Mouse (Mus musculus): ENCODE measurements around the gene Colq. TPM values are rescaled to one million over a fixed set of nuclear protein-coding genes. Genes with fewer than 3 reads are reported as not detected.
A peak's percentile ranks its signal among the peaks of the same experiment; 100 is the strongest.

Gene Colq
- polyA plus RNA-seq, 1 experiment from 2014 or later = 8.5 TPM

DNA sequence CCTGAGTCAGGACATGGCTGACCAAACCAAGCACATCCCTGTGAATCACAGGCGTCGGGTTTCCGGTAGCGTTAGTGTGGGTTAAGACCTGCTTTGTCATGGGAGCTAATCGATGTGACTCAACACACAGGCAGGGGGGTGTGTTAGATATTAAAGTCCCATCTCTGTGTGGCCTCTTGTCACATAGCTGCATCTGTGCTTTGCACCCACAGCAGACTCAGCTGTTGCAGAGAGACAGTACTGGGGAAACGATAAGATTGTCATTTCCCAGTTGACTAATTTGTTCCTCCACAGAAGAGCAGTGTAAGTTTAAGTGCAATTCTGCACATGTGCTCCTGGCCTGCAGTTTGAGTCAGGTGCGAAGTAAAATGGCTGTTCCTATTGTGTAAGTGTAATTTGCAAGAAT lies 94.9 kb downstream of the Colq start:
- WGBS = 45% methylated on average over 7 of the region's 7 CpGs
- Histone ChIP-seq H3K27ac (replicated peaks in 1 of 2; ENCODE audit: control insufficient read depth in 1 of 2, insufficient read depth in 1 of 2, low read depth in 2 of 2, low read length in 2 of 2) (0 out of 4 replicates have a peak overlapping the region, but pooled peaks of 1 of the 2 experiments have one; percentile 78), H3K9ac (ENCODE audit: low read length) (peak overlapping the region; percentile 90), H3K27me3 (ENCODE audit: control insufficient read depth, insufficient read depth, low read length) (no peaks in the 10 kb centered on the region), H3K4me3 (ENCODE audit: control insufficient read depth in 1 of 2, insufficient read depth in 1 of 2, low read depth in 1 of 2, low read length in 2 of 2) (peak overlapping the region in 1 of 2 experiments; percentile 61; a peak in 2 of 4 replicates), H3K36me3 (ENCODE audit: control insufficient read depth, insufficient read depth, low read length) (peaks cover 51% of the 10 kb centered on the region), H3K4me1 (ENCODE audit: control insufficient read depth in 2 of 2, insufficient read depth in 2 of 2, low read length in 2 of 2) (peaks cover 12 to 30% of the 10 kb centered on the region in 2 experiments), H3K9me3 (ENCODE audit: control insufficient read depth, low read length) (no peaks in the 10 kb centered on the region), H3K4me2 (ENCODE audit: low read length) (peak overlapping the region; percentile 86)
- 0 out of 2 replicates have a peak, but pooled peaks have one; percentile 11 for ATAC-seq (ENCODE audit: insufficient number of reproducible peaks, insufficient read depth, low FRiP score, low read depth)

DNA sequence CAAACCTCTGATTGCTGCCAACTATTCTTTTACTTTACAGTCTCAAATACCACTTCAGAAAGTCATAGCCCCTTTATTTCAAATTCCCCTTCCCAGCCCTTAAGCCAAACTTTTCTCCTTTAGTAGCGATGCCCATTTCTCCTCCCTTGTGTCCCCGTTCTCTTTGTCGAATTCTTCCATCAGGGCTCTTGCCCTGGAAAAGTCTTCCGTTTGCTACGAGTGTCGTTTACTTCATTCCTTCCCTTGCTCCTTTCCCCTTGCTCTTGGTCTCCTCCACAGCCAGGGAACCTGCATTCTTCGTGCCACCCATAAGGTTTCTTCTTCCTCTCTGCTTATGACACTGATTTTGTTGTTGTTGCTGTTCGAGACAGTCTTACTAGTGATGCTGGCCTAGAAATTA lies 95.6 kb downstream of the Colq start:
- Histone ChIP-seq H3K9ac (ENCODE audit: low read length) (peak overlapping the region; percentile 90), H3K9me3 (ENCODE audit: control insufficient read depth, low read length) (no peaks in the 10 kb centered on the region), H3K4me3 (ENCODE audit: control insufficient read depth in 1 of 2, insufficient read depth in 1 of 2, low read depth in 1 of 2, low read length in 2 of 2) (peak overlapping the region; percentile 61 to 94), H3K27ac (replicated peaks in 1 of 2; ENCODE audit: control insufficient read depth in 1 of 2, insufficient read depth in 1 of 2, low read depth in 2 of 2, low read length in 2 of 2) (peak overlapping the region; percentile 78 to 87), H3K36me3 (ENCODE audit: control insufficient read depth, insufficient read depth, low read length) (peaks cover 49% of the 10 kb centered on the region), H3K27me3 (ENCODE audit: control insufficient read depth, insufficient read depth, low read length) (no peaks in the 10 kb centered on the region), H3K4me2 (ENCODE audit: low read length) (peak overlapping the region; percentile 86), H3K4me1 (ENCODE audit: control insufficient read depth in 2 of 2, insufficient read depth in 2 of 2, low read length in 2 of 2) (peaks cover 12 to 30% of the 10 kb centered on the region in 2 experiments)
- whole genome bisulfite sequencing = 3% methylated on average over 8 of the region's 8 CpGs
- ATAC-seq (ENCODE audit: insufficient number of reproducible peaks, insufficient read depth, low FRiP score, low read depth) = no peak

DNA sequence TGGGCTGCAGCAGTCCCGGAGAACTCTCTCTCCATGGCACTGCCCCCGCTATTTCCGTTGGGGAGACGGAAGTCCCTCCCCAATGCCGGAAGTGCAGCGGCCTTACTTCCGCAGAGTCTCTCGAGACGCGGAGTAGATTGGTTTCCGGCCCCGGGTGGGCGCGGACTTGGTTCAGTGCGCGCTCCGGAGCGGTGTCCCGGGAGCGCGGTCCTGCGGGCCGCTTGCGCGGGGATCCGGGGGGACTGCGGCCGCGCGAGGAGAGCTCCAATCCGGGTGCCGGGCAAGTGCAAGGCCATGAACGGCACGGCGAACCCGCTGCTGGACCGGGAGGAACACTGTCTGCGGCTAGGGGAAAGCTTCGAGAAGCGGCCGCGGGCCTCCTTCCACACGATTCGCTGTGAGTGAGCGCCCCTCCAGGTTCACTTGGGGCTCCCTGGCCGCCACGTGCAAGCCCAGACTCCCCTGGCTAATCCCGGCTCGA lies 96.1 kb downstream of the Colq start, which contains the start of gene Mettl6:
Mettl6 (minus strand) TSS at position 66 of the 481 bp plus-strand sequence.
- Histone ChIP-seq H3K9me3 (ENCODE audit: control insufficient read depth, low read length) (no peaks in the 10 kb centered on the region), H3K4me2 (ENCODE audit: low read length) (peak within 1 kb of the TSS; percentile 86), H3K27ac (replicated peaks in 1 of 2; ENCODE audit: control insufficient read depth in 1 of 2, insufficient read depth in 1 of 2, low read depth in 2 of 2, low read length in 2 of 2) (peak within 1 kb of the TSS; percentile 78 to 87), H3K9ac (ENCODE audit: low read length) (peak within 1 kb of the TSS; percentile 90), H3K27me3 (ENCODE audit: control insufficient read depth, insufficient read depth, low read length) (no peaks in the 10 kb centered on the region), H3K4me1 (ENCODE audit: control insufficient read depth in 2 of 2, insufficient read depth in 2 of 2, low read length in 2 of 2) (peaks cover 12 to 30% of the 10 kb centered on the region in 2 experiments), H3K36me3 (ENCODE audit: control insufficient read depth, insufficient read depth, low read length) (peaks cover 47% of the 10 kb centered on the region), H3K4me3 (ENCODE audit: control insufficient read depth in 1 of 2, insufficient read depth in 1 of 2, low read depth in 1 of 2, low read length in 2 of 2) (peak within 1 kb of the TSS; percentile 61 to 94)
- WGBS = 0% methylated on average over 49 of the region's 49 CpGs
- ATAC-seq (ENCODE audit: insufficient number of reproducible peaks, insufficient read depth, low FRiP score, low read depth) = peak; percentile 86

DNA sequence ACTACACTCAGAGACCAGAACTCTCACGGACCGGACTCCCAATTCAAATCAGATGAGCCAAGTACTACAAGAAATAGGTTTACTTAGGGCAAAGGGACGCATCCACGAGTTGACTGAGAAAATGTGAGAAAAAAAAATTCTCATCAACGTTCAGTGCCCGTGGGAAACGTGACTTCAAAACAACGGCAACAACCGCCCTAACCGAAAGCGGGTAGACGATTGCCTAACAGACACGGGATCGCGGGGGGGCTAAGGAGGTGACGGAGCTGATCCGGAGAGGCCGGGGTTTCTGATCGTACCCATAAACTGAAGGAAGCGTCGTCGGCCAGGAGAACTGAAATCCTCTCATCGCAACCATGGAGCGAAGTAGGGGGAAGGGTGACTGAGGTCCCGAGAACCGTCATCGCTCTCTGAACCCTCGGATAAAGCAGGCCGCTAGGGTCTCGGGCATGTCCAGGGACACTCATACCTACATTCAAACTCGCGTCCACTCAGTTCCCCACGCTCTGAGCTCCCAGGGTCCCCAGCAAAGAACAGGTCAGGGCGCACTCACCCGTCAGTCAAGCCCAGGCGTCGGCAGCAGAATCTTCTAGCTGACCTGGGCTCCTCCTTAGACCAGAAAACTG lies 96.7 kb downstream of the Colq start, which contains the start of gene Eaf1:
Eaf1 (plus strand) TSS at position 51 of the 626 bp plus-strand sequence.
- under 1% methylated on average over 37 of the region's 37 CpGs for WGBS
- peak within 1 kb of the TSS; percentile 86 for H3K4me2 ChIP-seq (ENCODE audit: low read length)
- H3K4me1 ChIP-seq (ENCODE audit: control insufficient read depth in 2 of 2, insufficient read depth in 2 of 2, low read length in 2 of 2) = peaks cover 12 to 30% of the 10 kb centered on the region in 2 experiments
- H3K36me3 ChIP-seq (ENCODE audit: control insufficient read depth, insufficient read depth, low read length) = peaks cover 48% of the 10 kb centered on the region
- H3K9ac ChIP-seq (ENCODE audit: low read length) = peak within 1 kb of the TSS; percentile 90
- peak; percentile 37; the same call in 1 of the 2 replicates for ATAC-seq (ENCODE audit: insufficient number of reproducible peaks, insufficient read depth, low FRiP score, low read depth)
- H3K27ac ChIP-seq (replicated peaks in 1 of 2; ENCODE audit: control insufficient read depth in 1 of 2, insufficient read depth in 1 of 2, low read depth in 2 of 2, low read length in 2 of 2) = peak within 1 kb of the TSS; percentile 78 to 87
- H3K27me3 ChIP-seq (ENCODE audit: control insufficient read depth, insufficient read depth, low read length) = no peaks in the 10 kb centered on the region
- H3K4me3 ChIP-seq (ENCODE audit: control insufficient read depth in 1 of 2, insufficient read depth in 1 of 2, low read depth in 1 of 2, low read length in 2 of 2) = peak within 1 kb of the TSS; percentile 61 to 94
- H3K9me3 ChIP-seq (ENCODE audit: control insufficient read depth, low read length) = no peaks in the 10 kb centered on the region

DNA sequence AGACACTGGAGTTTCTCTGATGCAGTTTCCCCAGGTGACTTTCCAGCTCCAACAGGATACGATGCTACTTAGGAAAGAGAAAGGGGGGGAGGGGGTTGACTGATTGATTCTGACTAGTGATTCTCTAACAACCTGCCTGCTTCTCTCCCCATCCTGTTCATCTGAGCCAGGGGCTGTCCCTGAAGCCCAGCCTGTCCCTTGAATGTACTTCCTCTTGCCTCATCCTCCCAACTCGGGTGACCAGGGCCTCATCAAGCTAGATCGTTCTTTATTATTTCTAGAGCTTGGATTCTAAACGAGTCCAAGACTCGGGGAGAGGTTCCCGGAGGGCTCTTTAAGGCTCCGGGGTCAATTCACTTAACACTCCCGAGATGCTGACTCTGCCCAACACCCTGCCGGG lies 97.2 kb downstream of the Colq start:
- Histone ChIP-seq H3K9ac (ENCODE audit: low read length) (peak overlapping the region; percentile 90), H3K9me3 (ENCODE audit: control insufficient read depth, low read length) (no peaks in the 10 kb centered on the region), H3K4me3 (ENCODE audit: control insufficient read depth in 1 of 2, insufficient read depth in 1 of 2, low read depth in 1 of 2, low read length in 2 of 2) (peak overlapping the region; percentile 61 to 94), H3K4me2 (ENCODE audit: low read length) (peak overlapping the region; percentile 86), H3K4me1 (ENCODE audit: control insufficient read depth in 2 of 2, insufficient read depth in 2 of 2, low read length in 2 of 2) (peaks cover 12 to 30% of the 10 kb centered on the region in 2 experiments), H3K36me3 (ENCODE audit: control insufficient read depth, insufficient read depth, low read length) (peaks cover 48% of the 10 kb centered on the region), H3K27me3 (ENCODE audit: control insufficient read depth, insufficient read depth, low read length) (no peaks in the 10 kb centered on the region), H3K27ac (replicated peaks in 1 of 2; ENCODE audit: control insufficient read depth in 1 of 2, insufficient read depth in 1 of 2, low read depth in 2 of 2, low read length in 2 of 2) (no peak overlapping the region)
- no peak for ATAC-seq (ENCODE audit: insufficient number of reproducible peaks, insufficient read depth, low FRiP score, low read depth)
- WGBS = 36% methylated on average over 9 of the region's 9 CpGs

DNA sequence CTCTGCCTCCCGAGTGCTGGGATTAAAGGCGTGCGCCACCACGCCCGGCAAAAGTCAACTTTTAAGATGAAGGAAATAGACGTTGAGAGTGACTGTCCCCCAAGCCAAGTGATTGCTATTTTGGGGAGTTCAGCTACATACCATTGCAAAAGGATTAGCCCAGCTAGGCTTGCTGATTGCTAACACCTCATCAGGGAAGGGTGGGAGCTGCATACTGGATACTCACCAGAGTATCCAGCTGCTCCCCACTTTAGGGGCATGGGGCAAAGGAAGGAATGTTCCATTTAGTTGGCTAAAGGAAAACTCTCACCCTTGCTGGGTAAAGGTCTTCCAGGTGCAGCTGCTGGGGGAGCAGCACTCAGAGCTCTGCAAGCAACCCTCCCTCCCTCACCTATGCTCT lies 103.1 kb downstream of the Colq start:
- WGBS = 87% methylated on average over 6 of the region's 6 CpGs
- no peaks in the 10 kb centered on the region; a peak in 1 of 4 replicates for H3K4me1 ChIP-seq (ENCODE audit: control insufficient read depth in 2 of 2, insufficient read depth in 2 of 2, low read length in 2 of 2)
- no peak overlapping the region for H3K9ac ChIP-seq (ENCODE audit: low read length)
- H3K9me3 ChIP-seq (ENCODE audit: control insufficient read depth, low read length) = no peaks in the 10 kb centered on the region
- ATAC-seq (ENCODE audit: insufficient number of reproducible peaks, insufficient read depth, low FRiP score, low read depth) = no peak
- no peak overlapping the region for H3K4me3 ChIP-seq (ENCODE audit: control insufficient read depth in 1 of 2, insufficient read depth in 1 of 2, low read depth in 1 of 2, low read length in 2 of 2)
- no peak overlapping the region for H3K27ac ChIP-seq (replicated peaks in 1 of 2; ENCODE audit: control insufficient read depth in 1 of 2, insufficient read depth in 1 of 2, low read depth in 2 of 2, low read length in 2 of 2)
- no peaks in the 10 kb centered on the region for H3K27me3 ChIP-seq (ENCODE audit: control insufficient read depth, insufficient read depth, low read length)
- no peak overlapping the region for H3K4me2 ChIP-seq (ENCODE audit: low read length)
- H3K36me3 ChIP-seq (ENCODE audit: control insufficient read depth, insufficient read depth, low read length) = peaks cover 93% of the 10 kb centered on the region

DNA sequence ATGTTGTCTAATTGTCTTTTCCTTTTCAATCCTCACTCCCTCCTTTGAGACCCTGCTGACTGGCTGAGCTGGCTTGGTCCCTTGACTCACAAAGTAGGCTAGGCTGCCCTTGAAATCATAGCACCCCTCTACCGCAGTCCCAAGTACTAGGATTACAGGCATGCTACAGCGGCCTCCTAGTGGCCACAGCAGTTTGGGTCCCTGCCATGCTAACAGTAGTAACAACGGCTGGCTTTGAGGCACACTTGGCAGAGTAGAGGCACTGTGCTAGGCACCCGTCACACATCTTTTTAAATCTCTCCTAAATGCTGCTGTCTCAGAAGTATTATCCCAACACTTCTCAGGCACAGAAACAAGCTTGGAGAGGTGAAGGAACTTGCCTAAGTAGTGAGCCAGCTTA lies 104.7 kb downstream of the Colq start:
- 72% methylated on average over 4 of the region's 4 CpGs for WGBS
- no peak overlapping the region for H3K4me3 ChIP-seq (ENCODE audit: control insufficient read depth in 1 of 2, insufficient read depth in 1 of 2, low read depth in 1 of 2, low read length in 2 of 2)
- H3K4me2 ChIP-seq (ENCODE audit: low read length) = no peak overlapping the region
- H3K9ac ChIP-seq (ENCODE audit: low read length) = no peak overlapping the region
- H3K4me1 ChIP-seq (ENCODE audit: control insufficient read depth in 2 of 2, insufficient read depth in 2 of 2, low read length in 2 of 2) = no peaks in the 10 kb centered on the region
- no peaks in the 10 kb centered on the region for H3K27me3 ChIP-seq (ENCODE audit: control insufficient read depth, insufficient read depth, low read length)
- H3K9me3 ChIP-seq (ENCODE audit: control insufficient read depth, low read length) = no peaks in the 10 kb centered on the region
- no peak for ATAC-seq (ENCODE audit: insufficient number of reproducible peaks, insufficient read depth, low FRiP score, low read depth)
- H3K36me3 ChIP-seq (ENCODE audit: control insufficient read depth, insufficient read depth, low read length) = peaks cover 94% of the 10 kb centered on the region
- H3K27ac ChIP-seq (replicated peaks in 1 of 2; ENCODE audit: control insufficient read depth in 1 of 2, insufficient read depth in 1 of 2, low read depth in 2 of 2, low read length in 2 of 2) = no peak overlapping the region

All from heart, embryonic 14.5 days (tissue).